Mouse (Mus musculus) hindbrain, postnatal 0 days (tissue): Measurements from ENCODE around the gene Arhgap24. TPM values are rescaled to one million over a fixed set of nuclear protein-coding genes. Genes with fewer than 3 reads are reported as not detected.

Source experiments
- ATAC-seq: fragments of 200-750 bp; cut with Nextera tagmentation; 2 replicates; pipeline ENCODE4 v1.8.0; 2017; ENCODE audit warnings: mild to moderate bottlenecking, moderate TSS enrichment, moderate library complexity
- DNase-seq: peaks from one replicate; pipeline ENCODE4 v3.0.0-alpha.2; 2015; ENCODE audit warnings: low spot score
- H3K27ac ChIP-seq: fragments of 300-500 bp; sonication (generic); 2 replicates; pipeline ENCODE4 v1.5.1; 2014; ENCODE audit warnings: mild to moderate bottlenecking
- H3K27me3 ChIP-seq: fragments of 300-500 bp; sonication (generic); 2 replicates; pipeline ENCODE4 v1.6.1; 2014; ENCODE audit warnings: low read length, mixed read lengths; ENCODE audit not compliant: insufficient read depth
- H3K36me3 ChIP-seq: fragments of 300-500 bp; sonication (generic); 2 replicates; pipeline ENCODE4 v1.6.1; 2014; ENCODE audit warnings: low read length, mixed read lengths; ENCODE audit not compliant: insufficient read depth
- H3K4me1 ChIP-seq: fragments of 300-500 bp; sonication (generic); 2 replicates; pipeline ENCODE4 v1.6.1; 2014; ENCODE audit warnings: antibody characterized with exemption, low read length, mixed read lengths; ENCODE audit not compliant: insufficient read depth
- H3K4me2 ChIP-seq: fragments of 300-500 bp; sonication (generic); 2 replicates; pipeline ENCODE4 v1.6.1; 2014; ENCODE audit warnings: low read depth, mild to moderate bottlenecking, low read length, moderate library complexity, mixed read lengths
- H3K4me3 ChIP-seq: fragments of 300-500 bp; sonication (generic); 2 replicates; pipeline ENCODE4 v1.5.1; 2014; ENCODE audit warnings: low read length
- H3K9ac ChIP-seq: fragments of 300-500 bp; sonication (generic); replicated peaks from 2 replicates; pipeline ENCODE4 v1.6.1; 2014; ENCODE audit warnings: mild to moderate bottlenecking, low read length, moderate library complexity, mixed read lengths
- H3K9me3 ChIP-seq: fragments of 300-500 bp; sonication (generic); 2 replicates; pipeline ENCODE4 v1.6.1; 2016; ENCODE audit warnings: low read length, mixed read lengths
- CTCF ChIP-seq: IDR thresholded peaks from 2 replicates; pipeline ENCODE4 v1.5.1; 2016; ENCODE audit warnings: antibody characterized with exemption, control low read depth, low read depth
- WGBS: fragments of 180-500 bp; shearing (Covaris S2); extraction: QIAGEN DNeasy Blood & Tissue Kit; methylation state at CpG from one replicate; pipeline ENCODE4 v1.1.7; 2014; 5-methylcytosine and 5-hydroxymethylcytosine counted together
- polyA plus RNA-seq: library from polyadenylated mRNA; unstranded; fragments of >200 nt; fragmentation: Nextera tagmentation; extraction: Ambion mirVana; gene quantifications from 2 replicates; pipeline ENCODE4 v1.2.1, GENCODE M21; 2015
- total RNA-seq: library from RNA; depleted of rRNA; stranded (reverse); fragments of >200 nt; gene quantifications from 2 replicates; pipeline ENCODE4 v1.2.3, GENCODE M21; 2014

Gene Arhgap24
- total and polyA plus RNA-seq, 2 experiments from 2014 or later = 11.4 to 14.2 TPM

GRCm38 (mm10) chr5:102845800-102846199 lies 364.6 kb downstream of the Arhgap24 start:
- DNase-seq (no peak), ATAC-seq (no peak)
- no peaks in the 10 kb centered on the region for H3K27me3 ChIP-seq
- H3K27ac ChIP-seq = no peak overlapping the region; the same call in 1 of the 2 replicates
- no peaks in the 10 kb centered on the region for H3K36me3 ChIP-seq
- peak overlapping the region; percentile 22; the same call in 1 of the 2 replicates for H3K9ac ChIP-seq
- 20% methylated on average over 11 of the region's 11 CpGs for WGBS
- TF ChIP-seq CTCF = no peak
- peak overlapping the region; percentile 43 for H3K4me3 ChIP-seq
- peak overlapping the region; percentile 67 for H3K4me2 ChIP-seq
- H3K9me3 ChIP-seq = no peaks in the 10 kb centered on the region
- no peaks in the 10 kb centered on the region; the same call in none of the 2 replicates for H3K4me1 ChIP-seq

GRCm38 (mm10) chr5:102847859-102848258 lies 366.7 kb downstream of the Arhgap24 start:
- H3K9me3 ChIP-seq = no peaks in the 10 kb centered on the region
- H3K4me2 ChIP-seq = peak overlapping the region; percentile 67
- H3K4me1 ChIP-seq = no peaks in the 10 kb centered on the region; the same call in none of the 2 replicates
- H3K36me3 ChIP-seq = no peaks in the 10 kb centered on the region
- H3K27ac ChIP-seq = peak overlapping the region; percentile 65; the same call in 1 of the 2 replicates
- no peaks in the 10 kb centered on the region for H3K27me3 ChIP-seq
- DNase-seq (no peak), ATAC-seq (no peak)
- H3K9ac ChIP-seq = no peak overlapping the region; the same call in 1 of the 2 replicates
- TF ChIP-seq CTCF = no peak
- peak overlapping the region; percentile 43; the same call in 1 of the 2 replicates for H3K4me3 ChIP-seq
- 50% methylated on average over 4 of the region's 4 CpGs for WGBS

DNA sequence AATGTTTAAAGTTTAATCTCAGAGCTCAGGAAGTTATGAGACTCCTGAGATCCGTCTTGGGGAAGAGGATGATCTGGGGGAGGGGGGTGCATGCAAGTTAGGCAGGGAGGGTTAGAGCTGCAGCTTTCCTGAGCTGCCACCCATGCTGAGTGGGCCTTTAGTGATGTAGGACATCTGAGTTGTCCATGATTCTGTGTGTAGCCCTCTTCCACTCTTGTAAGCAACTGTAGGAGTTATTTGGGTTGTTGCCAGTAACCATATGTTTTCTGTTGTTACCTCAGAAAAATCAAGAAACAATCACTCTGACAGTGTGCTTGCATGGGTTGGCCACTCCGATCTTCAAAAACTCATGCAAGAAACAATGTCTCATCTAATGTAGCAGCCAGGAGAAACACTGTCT lies 370.6 kb downstream of the Arhgap24 start:
- Histone ChIP-seq H3K9ac (no peak overlapping the region), H3K9me3 (no peaks in the 10 kb centered on the region), H3K4me1 (peaks cover 4% of the 10 kb centered on the region; the same call in 1 of the 2 replicates), H3K4me3 (no peak overlapping the region), H3K27me3 (no peaks in the 10 kb centered on the region), H3K27ac (no peak overlapping the region), H3K4me2 (no peak overlapping the region), H3K36me3 (no peaks in the 10 kb centered on the region)
- no peak for TF ChIP-seq CTCF
- ATAC-seq (no peak), DNase-seq (no peak)
- 89% methylated on average over 2 of the region's 2 CpGs for WGBS

DNA sequence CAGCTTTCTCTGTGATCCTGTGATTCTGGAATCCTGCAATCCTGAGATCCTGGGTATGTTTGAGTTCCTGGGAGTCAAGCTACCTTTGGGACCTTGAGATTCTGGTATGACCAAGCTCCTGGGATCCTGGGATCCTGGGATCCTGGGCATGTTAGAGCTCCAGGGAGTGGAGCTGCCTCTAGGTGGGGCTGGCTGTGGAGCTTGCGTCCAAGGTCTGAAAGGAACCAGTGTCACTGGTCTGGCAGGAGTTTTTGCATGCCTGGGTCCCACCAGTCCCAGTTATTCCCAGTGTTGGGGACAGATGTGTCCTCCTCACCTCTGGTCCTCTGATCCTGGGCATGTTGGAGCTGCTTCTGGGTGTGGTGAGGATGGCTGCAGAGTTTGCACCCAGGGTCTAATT lies 372.6 kb downstream of the Arhgap24 start:
- H3K4me3 ChIP-seq = no peak overlapping the region
- 94% methylated on average over 1 of the region's 1 CpGs for WGBS

GRCm38 (mm10) chr5:102855805-102856204 lies 374.6 kb downstream of the Arhgap24 start:
- Histone ChIP-seq H3K27ac (no peak overlapping the region), H3K36me3 (no peaks in the 10 kb centered on the region), H3K9ac (no peak overlapping the region), H3K27me3 (no peaks in the 10 kb centered on the region), H3K4me3 (no peak overlapping the region), H3K4me1 (peaks cover 4% of the 10 kb centered on the region; the same call in 1 of the 2 replicates), H3K4me2 (peak overlapping the region; percentile 44), H3K9me3 (no peaks in the 10 kb centered on the region)
- DNase-seq = no peak
- no peak for ATAC-seq
- TF ChIP-seq CTCF = no peak
- WGBS = 18% methylated on average over 10 of the region's 10 CpGs

More for the DNA sequence above, 372.6 kb downstream of the Arhgap24 start:
- Histone ChIP-seq H3K4me2 (no peak overlapping the region), H3K4me1 (peaks cover 4% of the 10 kb centered on the region; the same call in 1 of the 2 replicates), H3K27ac (no peak overlapping the region), H3K9me3 (no peaks in the 10 kb centered on the region), H3K27me3 (no peaks in the 10 kb centered on the region), H3K36me3 (no peaks in the 10 kb centered on the region), H3K9ac (no peak overlapping the region)
- DNase-seq (no peak), ATAC-seq (no peak)
- TF ChIP-seq CTCF = no peak

- no peak overlapping the region for H3K4me2 ChIP-seq
- H3K9me3 ChIP-seq = no peaks in the 10 kb centered on the region
- H3K36me3 ChIP-seq = no peaks in the 10 kb centered on the region
- H3K4me1 ChIP-seq = peaks cover 4% of the 10 kb centered on the region; the same call in 1 of the 2 replicates
- no peak for TF ChIP-seq CTCF
- DNase-seq (no peak), ATAC-seq (no peak)
- H3K4me3 ChIP-seq = no peak overlapping the region
- H3K9ac ChIP-seq = no peak overlapping the region
- no peak overlapping the region for H3K27ac ChIP-seq
- H3K27me3 ChIP-seq = no peaks in the 10 kb centered on the region
These were observed 376.9 kb downstream of the Arhgap24 start for GRCm38 (mm10) chr5:102858047-102858446.

DNA sequence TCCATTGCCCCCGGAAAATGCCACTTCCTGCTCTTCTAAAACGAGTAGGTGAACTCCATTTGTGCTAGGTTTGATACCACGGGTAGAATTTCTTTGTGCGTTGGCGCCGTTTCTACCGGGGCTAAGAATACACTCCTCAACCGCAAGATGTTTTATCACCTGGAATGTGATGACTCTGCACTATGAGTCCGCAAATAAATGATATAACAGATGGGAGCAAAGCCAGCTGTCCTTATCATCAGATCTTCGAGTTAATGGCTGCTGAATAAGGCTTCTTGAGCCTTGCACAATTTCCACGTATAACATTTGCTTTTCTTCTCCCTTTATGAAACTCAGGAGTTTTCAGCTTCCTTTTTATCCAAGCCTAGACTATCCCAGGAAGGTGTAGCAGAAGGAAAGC lies 378.6 kb downstream of the Arhgap24 start:
- no peak for TF ChIP-seq CTCF
- ATAC-seq = no peak
- peaks cover 4% of the 10 kb centered on the region; the same call in 1 of the 2 replicates for H3K4me1 ChIP-seq
- H3K36me3 ChIP-seq = no peaks in the 10 kb centered on the region
- 86% methylated on average over 11 of the region's 11 CpGs for WGBS
- no peak overlapping the region for H3K4me2 ChIP-seq
- H3K27ac ChIP-seq = no peak overlapping the region
- H3K9me3 ChIP-seq = no peaks in the 10 kb centered on the region
- no peak overlapping the region for H3K4me3 ChIP-seq
- H3K27me3 ChIP-seq = no peaks in the 10 kb centered on the region
- no peak for DNase-seq
- H3K9ac ChIP-seq = no peak overlapping the region
